Mouse (Mus musculus): ENCODE measurements around the gene Tmc8. TPM values are rescaled to one million over a fixed set of nuclear protein-coding genes. Genes with fewer than 3 reads are reported as not detected.
"Not testable (repeated sequence)": the region's sequence is repeated elsewhere in the genome, so short reads cannot be mapped to it uniquely, and the experiment has no call there.

The Tmc8 gene
- total RNA-seq, 2 experiments from 2014 or later, result 0.79 to 1.5 TPM

DNA sequence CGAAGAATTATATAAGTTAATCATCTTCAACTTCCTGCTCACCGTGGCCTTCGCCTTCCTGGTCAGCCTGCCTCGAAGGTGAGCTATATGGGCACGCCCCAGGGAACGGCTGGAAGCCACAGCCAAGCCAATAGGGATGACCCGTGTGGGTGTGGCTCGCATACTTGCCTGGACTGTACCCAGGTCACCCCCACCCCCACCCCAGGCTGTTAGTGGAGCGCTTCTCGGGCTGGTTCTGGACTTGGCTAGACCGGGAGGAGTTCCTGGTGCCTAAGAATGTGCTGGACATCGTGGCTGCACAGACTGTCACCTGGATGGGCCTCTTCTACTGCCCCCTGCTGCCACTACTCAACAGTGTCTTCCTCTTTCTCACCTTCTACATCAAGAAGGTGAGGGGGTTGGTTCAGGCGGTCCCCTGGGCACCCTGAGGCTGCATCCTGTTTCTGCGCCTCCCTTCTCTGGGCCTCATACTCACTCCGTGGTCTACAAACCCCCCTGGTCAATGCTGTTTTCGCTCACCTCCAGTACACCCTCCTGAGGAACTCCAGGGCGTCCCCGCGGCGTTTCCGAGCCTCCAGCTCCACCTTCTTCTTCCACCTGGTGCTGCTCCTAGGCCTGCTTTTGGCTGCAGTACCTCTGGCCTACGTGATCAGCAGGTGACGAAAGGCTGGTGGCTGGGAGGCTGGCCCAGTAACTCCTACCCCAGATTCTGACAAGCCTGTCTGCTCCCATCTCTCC is 9.0 kb downstream of the Tmc8 start:
- DNase-seq (ENCODE audit: extremely low spot score in 1 of 2, low spot score in 2 of 2), result no peak

DNA sequence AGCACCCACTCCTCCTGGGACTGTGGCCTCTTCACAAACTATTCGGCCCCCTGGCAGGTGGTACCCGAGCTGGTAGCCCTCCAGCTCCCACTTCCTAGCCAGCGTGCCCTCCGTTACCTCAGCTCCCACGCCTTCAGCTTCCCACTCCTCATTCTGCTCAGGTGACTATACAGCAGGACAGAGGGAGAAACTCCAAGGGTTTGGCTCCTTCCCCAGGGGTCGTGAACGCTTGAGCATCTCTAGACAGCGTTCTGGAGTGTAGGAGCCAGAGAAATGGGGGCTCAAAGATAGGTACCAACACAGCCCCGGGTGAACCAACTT is 9.5 kb downstream of the Tmc8 start:
- intact Hi-C loops (cut with DNase I), result no loop called here

More for the DNA sequence above, 9.0 kb downstream of the Tmc8 start:
- intact Hi-C loops (cut with DNase I), result no loop called here

DNA sequence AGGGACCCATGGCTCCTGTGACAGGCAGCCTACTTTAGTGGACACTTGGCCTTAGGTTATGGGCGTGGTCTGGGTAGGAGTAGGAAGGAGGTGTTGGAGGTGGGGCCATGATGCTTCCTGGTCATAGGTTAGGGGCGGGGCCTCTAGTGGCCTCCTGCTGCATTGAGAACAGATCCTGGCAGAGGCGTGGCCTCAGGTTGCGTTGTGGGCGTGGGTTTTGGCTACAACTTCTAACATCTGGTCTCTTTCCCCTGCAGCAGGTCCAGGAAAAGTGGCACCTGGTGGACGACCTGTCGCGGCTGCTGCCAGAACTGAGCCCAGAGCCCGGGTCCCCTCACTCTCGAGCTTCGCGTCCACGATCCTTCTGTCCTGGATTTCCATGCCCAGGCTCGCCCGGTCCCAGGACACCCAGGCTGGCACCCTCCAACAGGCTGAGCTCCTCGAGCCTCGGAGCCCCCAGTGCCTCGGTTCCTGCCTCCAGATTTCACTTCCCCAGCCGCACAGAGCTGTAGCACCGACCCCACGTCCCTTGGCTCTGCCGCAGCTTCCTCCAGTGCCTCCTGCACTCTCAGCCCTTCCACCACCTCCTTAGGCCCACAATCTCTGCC is 10.5 kb downstream of the Tmc8 start:
- intact Hi-C loops (cut with DNase I), result no loop called here
- DNase-seq (ENCODE audit: extremely low spot score in 1 of 2, low spot score in 2 of 2), result peak in 1 of 2 experiments; percentile 51

More for the DNA sequence above, 9.5 kb downstream of the Tmc8 start:
- no peak for DNase-seq (ENCODE audit: extremely low spot score in 1 of 2, low spot score in 2 of 2)

DNA sequence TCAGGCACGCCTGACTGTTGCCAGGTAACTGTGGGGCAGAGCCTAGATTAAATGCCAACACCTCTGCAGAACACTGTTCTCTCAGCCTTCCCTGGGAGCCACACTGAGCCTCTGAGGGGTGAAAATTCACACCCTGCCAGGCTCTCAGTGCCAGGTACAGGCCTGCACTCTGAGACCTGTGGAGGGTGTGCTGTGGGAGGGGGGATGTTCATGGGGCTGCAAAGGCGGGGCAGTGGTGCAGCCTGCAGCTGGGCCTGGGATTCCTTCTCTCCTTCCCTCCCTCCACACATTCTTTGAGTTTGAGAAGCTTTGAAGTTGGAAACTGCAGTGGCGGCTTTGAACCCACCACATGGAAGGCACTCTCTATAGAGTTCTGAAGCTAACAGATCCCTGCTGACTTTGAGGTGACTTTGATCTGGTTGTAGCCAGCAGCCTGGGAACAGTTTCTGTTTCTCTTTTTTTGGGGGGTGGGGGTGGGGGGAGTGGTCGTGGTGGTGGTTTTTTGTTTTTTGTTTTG is 12.2 kb downstream of the Tmc8 start:
- DNase-seq (ENCODE audit: extremely low spot score in 1 of 2, low spot score in 2 of 2), result no peak
- intact Hi-C loops (cut with DNase I), result no loop called here

DNA sequence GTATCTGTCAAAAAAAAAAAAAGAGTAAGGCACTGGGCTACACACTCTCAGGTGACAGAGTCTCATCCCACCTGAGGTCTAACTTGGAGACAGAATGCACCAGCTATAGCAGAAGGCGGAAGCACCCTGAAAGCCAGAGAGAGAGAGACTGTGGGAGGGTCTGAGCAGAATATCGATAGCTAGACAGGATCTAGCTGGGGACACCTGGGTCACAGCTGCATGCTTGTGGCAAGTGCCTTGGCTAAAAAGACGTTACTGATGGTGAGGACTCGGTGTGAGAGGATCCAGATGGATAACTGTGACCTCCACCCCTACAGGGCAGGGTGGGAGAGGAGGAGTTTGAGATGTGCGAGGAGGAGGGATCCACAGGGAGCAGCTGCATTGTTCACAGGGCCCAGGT is 15.1 kb downstream of the Tmc8 start:
- DNase-seq (ENCODE audit: extremely low spot score in 1 of 2, low spot score in 2 of 2), result no peak
- intact Hi-C loops (cut with DNase I), result no loop called here

DNA sequence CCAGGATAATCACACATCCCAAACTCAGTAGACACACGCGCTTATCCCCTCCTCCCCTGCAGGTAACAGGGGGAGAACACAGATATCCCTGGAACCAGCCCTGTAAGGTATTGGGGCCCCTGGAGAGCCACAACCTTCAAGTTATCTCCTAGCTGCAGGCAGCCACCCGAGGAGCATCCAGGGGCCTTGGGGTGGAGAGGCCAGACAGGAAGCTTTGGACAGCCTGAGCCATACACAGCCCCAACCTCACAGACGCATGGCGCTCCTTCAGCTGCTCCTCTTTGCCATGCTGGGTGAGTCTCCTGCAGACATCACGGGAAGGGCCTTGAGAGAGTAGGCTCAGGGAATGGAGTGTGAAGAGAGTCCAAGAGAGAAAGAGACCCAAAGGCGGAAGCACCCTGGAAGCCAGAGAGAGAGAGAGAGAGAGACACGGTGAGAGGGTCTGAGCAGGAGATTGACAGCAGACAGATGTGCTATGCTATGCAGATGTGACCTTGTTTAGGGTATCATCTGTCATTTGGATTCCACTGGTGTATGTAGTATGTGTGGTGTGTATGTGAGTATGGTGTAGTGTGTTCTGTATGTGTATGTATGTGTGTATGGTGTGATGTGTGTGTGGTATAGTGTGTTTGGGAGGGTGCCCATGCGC is 15.8 kb downstream of the Tmc8 start, which contains the start of gene 6030468B19Rik:
Gene 6030468B19Rik, plus strand, starts transcription at position 150 of the 649 bp plus-strand sequence.
- intact Hi-C loops (cut with DNase I), result no loop called here
- DNase-seq (ENCODE audit: extremely low spot score in 1 of 2, low spot score in 2 of 2), result no peak

DNA sequence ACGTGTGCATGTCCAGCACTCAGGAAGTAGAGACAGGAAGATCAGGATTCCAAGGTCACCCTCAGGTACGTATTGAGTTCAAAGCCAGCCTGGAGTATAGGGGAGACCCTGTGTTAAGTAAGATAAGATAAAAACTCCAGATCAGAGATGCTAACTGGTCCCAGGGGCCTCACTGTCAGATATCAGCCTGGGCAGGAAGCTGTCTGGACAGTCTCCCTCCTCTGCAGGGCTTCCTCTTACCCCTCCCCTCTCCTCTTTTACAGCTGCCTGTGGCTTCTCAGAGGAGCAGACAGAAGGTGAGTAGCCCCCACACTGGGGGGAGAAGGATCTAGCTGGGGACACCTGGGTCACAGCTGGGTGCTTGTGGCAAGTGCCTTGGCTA is 16.3 kb downstream of the Tmc8 start:
- intact Hi-C loops (cut with DNase I), result no loop called here
- DNase-seq (ENCODE audit: extremely low spot score in 1 of 2, low spot score in 2 of 2), result no peak

DNA sequence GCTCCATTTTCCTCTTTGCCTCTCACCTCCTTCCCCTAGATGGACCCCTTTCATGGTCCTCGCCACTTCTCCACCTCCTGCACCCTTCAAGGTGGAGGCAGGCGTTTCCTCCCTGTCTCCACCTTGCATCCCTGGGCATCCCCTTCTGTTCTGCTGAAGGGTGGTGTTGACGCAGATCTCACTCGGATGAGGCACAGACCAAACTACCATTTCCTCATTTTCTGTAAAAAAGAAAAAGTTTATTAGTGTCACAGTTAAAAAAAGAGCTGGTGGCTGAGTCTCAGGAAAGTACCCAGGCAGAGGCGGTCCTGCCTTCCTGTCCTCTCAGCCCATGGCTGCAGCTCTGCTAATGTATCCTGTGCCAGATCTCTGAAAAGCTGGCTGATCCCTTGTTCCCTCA is 17.3 kb downstream of the Tmc8 start:
- no peak for DNase-seq (ENCODE audit: extremely low spot score in 1 of 2, low spot score in 2 of 2)
- intact Hi-C loops (cut with DNase I), result no loop called here

DNA sequence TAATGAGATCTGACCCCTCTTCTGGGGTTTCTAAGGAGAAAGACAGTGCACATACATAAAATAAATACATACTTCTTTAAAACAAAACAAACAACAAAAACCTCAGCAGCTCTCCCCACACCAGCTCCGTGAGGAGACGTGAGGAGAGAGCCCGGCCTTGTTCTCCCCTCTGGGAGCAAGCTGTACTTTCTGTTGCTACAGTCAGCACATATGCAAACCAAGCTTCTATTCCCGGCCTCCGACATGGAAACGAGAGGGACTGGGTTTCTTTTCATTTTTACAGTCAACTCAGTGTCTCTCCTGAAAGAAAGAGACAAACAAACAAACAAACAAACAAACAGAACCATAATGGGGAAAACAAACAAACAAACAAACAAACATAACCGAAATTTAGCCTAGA is 18.2 kb downstream of the Tmc8 start:
- intact Hi-C loops (cut with DNase I), result no loop called here
- DNase-seq (ENCODE audit: extremely low spot score in 1 of 2, low spot score in 2 of 2), result no peak

DNA sequence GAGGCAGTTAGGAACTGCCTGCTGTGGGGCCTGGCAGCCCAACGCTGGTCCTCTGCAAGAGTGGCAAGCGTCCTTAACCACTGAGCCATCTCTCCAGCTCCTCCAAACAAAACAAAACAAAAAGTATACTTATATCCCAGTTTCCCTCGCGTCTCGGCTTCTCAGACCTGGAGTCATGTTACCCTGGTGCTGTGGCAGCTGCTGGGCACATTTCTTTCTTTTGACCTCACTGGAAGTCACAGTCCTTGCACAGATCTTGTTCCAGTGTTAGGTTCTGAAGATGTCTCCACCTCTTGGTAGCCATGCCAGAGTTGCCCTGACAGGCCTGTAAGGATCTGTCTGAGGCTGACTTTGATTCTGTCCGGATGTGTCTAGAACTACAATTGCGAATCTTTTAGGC is 19.8 kb downstream of the Tmc8 start:
- DNase-seq (ENCODE audit: extremely low spot score in 1 of 2, low spot score in 2 of 2), result no peak
- intact Hi-C loops (cut with DNase I), result no loop called here

DNA sequence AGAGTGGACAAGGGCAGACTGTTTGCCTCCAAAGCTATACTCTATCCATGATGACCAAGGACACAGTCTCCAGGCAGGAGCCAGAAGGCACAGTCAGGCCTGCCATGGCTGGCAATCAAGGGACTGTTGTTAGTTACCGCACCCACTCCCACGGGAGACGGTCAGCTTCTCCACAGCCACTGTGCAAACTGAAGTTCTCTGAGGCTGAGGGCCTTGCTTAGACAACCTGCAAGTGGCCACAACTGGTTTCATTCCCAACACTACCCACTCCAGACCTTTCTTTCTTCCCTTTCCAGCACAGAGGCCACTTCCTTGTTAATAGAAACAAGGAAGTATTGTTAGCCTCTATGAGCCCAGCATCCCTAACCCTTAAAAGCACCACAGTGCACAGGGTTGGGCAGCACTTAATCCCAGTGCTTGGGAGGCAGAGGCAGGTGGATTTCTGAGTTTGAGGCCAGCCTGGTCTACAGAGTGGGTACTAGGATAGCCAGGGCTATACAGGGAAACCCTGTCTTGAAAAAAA is 21.4 kb downstream of the Tmc8 start:
- intact Hi-C loops (cut with DNase I), result no loop called here

DNA sequence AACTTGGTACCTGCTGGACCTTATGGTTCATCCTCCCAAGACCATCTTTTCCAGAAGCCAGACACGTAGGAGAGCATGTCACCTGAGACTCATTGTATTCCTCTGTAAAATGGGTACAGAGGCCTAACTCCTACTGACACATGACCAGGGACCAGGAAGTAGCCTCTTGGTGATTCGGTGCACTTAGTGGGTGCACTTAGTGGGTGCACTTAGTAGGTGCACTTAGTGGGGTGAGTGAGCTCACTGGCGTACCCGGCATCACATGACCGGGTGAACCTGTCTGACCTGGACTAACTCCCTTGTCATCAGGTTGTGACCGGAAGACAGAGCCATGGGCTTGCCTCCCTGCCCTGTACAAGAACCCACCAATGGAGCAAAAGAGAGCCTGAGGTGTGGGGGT is 24.9 kb downstream of the Tmc8 start:
- DNase-seq (ENCODE audit: extremely low spot score in 1 of 2, low spot score in 2 of 2), result no peak
- intact Hi-C loops (cut with DNase I), result no loop called here

More for the DNA sequence above, 21.4 kb downstream of the Tmc8 start:
- DNase-seq (ENCODE audit: extremely low spot score in 1 of 2, low spot score in 2 of 2), result no peak

DNA sequence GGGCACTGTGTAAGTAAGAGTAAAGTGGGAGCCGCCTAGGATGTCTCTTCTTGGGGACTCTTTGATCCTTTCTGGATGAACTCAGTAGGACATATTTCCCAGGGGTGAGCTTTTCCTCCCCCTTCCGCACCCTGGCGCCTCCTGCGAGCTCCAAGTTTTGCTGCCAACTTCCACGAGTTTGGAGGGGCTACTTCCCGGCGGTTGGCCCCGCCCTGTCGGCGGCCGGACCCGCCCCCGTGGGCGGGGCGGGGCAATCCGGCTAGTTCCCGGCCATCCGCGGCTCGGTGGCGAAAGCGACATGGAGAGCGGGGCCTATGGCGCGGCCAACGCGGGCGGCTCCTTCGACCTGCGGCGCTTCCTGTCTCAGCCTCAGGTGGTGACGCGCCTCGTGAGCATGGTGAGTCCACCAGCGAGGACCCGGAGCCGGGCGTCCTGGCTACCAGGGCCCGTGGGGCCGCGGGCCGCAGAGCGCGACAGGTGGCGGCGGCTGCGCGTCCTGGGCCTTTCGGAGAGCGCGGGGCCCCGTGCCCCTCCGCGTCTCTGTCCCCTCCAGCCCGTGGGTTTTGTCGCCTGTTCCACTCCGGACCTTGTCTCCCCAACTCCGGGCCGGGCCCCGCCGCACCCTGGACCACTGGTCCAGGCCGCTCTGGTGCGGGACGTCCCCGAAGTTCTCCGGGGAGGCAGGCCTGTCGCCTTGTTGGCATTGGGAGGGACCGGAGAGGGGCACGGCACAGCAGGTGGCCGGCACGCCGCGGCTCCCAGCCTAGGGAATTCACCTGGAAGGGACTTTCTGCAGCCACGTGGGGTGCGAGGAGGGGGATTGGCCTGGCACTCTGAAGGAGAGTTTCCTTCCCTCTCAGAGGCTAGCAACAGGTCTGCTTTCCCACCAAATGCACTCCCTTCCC is 27.8 kb downstream of the Tmc8 start, which contains the start of the genes Gm20708 and Syngr2:
Gene Gm20708, plus strand, starts transcription at position 262 of the 905 bp plus-strand sequence.
Gene Syngr2, plus strand, starts transcription at position 262 of the 905 bp plus-strand sequence.
- intact Hi-C loops (cut with DNase I), result no loop called here
- DNase-seq (ENCODE audit: extremely low spot score in 1 of 2, low spot score in 2 of 2), result peak in 1 of 2 experiments; percentile 83

DNA sequence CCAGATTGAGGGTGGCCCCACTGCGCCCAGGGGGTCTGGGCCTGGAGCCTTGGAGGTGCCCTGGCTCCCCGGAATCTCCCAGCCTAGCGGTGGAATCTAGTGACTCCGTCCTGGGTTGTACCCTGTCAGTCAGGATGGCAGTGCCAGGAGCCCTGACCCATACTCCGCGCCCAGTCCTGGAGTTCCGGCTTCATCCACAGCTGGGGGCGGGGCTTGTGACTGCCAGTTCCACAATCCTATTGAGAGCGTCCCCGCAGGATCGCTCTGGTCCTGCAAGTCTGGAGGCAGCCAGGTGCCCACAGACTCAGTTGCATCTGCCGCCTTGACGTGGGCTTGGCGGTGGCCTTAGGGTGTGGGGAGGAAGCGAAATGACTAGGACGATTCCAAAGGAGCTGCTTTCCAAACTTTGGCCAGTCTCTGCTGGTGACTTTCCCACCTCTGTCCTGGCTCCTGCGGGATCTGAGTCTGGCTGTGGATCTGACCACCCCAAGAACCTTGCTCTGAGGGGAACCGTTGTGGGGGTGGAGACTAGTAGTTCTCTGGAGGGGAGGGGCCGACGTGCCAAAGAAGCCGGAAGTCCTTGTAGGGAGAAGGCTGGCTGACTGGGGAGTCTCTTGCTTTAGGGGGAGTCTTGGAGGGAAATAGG is 28.6 kb downstream of the Tmc8 start:
- intact Hi-C loops (cut with DNase I), result no loop called here

DNA sequence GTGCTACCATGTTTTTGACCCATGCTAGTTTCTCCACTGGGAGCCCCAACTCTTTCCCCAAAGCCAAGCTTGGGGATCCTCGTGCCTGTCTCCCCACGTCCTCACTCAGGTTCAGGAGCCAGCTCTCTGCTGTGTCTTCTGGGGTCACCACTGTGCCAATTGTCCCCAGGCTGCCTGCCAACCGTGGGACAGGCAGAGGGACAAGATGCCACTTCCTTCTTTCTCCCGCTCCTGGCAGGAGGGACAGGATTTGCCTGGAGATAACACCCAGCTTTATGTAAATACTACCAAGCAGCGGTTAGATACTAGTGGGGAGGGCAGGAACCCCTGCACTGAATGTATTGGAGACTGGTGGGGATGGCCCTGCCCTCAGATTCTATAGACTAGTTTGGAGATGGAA is 32.0 kb downstream of the Tmc8 start:
- DNase-seq (ENCODE audit: extremely low spot score in 1 of 2, low spot score in 2 of 2), result no peak
- intact Hi-C loops (cut with DNase I), result no loop called here

More for the DNA sequence above, 28.6 kb downstream of the Tmc8 start:
- peak in 1 of 2 experiments; percentile 92 for DNase-seq (ENCODE audit: extremely low spot score in 1 of 2, low spot score in 2 of 2)

DNA sequence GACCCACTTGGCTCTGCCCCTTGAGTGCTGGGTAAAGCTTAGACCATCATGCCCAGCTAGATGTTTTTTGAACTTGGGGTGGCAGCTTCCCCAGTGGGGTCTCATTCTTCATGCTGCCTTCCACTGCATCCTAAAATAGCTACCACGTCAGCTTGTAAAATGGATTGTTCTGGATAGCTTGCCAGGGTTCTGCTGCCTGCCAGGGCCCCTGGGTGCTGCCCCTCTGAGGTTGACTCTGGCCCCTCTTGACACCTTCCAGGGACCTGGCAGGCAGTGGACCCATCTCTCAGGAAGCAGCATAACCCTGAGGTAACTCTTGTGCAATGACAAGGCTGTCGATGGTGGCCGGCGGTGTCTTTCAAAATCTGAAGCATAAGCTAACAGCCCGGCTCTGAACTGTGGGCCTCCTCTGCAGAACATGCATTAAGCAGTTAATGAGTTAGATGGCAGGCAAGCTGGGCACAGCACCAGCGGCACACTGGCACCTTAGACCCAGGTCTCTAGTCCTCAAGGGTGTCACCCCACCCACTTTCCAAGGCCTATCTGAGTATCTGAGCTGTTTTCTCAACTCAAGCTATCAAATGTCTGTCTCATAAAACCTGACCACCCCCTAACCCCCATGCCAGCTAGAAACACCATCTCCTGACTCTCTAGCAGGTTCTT is 33.0 kb downstream of the Tmc8 start:
- intact Hi-C loops (cut with DNase I), result no loop called here
- no peak for DNase-seq (ENCODE audit: extremely low spot score in 1 of 2, low spot score in 2 of 2)

DNA sequence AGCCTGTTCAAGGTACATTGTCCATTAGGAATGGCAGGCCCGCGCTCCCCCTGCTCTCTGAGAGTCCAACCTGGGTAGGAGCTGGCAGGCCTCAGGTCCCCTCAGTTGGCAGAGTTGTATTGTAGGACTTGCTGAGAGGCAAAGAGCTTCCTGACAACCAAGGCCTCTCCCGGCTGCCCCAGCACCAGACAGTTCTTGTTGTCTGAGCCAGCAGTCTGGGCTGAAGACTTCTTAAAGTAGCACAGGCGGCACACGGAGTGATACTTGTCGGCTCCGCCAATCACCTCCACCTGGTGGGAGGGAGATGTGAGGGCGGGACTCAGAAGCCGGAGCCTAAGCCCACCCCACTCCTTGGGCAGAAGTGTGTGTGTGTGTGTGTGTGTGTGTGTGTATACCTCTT is 34.0 kb downstream of the Tmc8 start:
- DNase-seq (ENCODE audit: extremely low spot score in 1 of 2, low spot score in 2 of 2); intact Hi-C loops (cut with DNase I): not testable (repeated sequence)

Data from left cerebral cortex, postnatal 10 days (tissue).